Mouse (Mus musculus) ES-Bruce4 (cell line): ENCODE data around the gene Zfp422.

Source experiments
- CTCF ChIP-seq: IDR thresholded peaks from one replicate; pipeline ENCODE4 v1.8.1; 2011; ENCODE audit warnings: low read depth, low read length
- EP300 ChIP-seq: IDR thresholded peaks from 2 replicates; pipeline ENCODE4 v1.6.1; 2011; ENCODE audit warnings: low read depth, low read length; ENCODE audit not compliant: insufficient read depth

- no peak for TF ChIP-seq CTCF
- TF ChIP-seq EP300, result no peak
Observed at GRCm38 (mm10) chr6:116649811-116650210, 21.0 kb upstream of the Zfp422 start.
